9 mouse cellular contexts compared by ENCODE assay signal in the genomic region with DNA sequence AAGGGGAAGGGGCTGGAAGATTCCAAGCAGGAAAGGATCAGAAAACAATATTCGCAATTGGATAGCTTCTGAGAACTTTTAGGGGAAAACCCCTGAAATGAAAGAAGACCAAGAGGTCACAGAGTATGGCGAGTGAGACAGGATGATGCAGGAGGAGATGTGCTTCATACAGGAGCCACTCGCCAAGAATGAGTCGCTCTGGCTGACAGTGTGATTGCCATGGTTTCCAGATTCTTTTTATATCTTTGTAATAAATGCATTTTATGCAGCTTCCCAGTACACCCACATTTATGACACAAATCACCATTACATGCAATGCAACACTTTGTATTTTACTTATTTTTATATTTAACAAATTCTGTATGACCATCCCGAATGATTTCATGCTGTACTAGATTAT.
"Had no signal": no experiment of that assay in that cellular context is flagged by ENCODE, and none has a peak within 500 bp of the region (broad histone marks: within the 10 kb centered on the region; RNA-seq: fewer than 3 reads in every experiment).

No protein-coding gene starts in this region.

- DNase-seq: kidney, adult 2 months; kidney, postnatal 25 days; liver; liver, embryonic 13.5 days; liver, postnatal 0 days; retina, postnatal 1 day; right cerebral cortex, postnatal 14 days; thymus, adult 18-20 months; thymus, postnatal 14 days had no signal
